8 mouse cellular contexts compared by ENCODE assay signal in the genomic region with DNA sequence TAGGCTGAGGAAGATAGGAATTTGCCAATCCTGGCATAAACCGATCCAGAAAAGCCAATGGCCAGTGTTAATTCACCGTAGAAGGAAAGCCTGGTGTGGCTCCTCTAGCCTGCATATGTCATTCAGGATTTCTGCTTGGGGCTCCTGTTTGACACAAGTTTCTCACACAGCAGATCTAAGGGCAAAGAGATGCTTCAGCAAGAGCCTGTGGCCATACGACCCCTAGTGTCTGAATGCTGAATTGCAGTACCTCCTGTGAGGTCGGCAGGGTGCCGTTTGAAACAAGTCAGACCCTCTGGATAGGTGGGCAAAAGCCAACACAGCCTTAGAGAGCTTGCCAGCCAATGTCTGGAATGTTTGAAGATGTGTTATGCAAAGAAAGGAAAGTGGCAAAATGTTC. TPM values are rescaled to one million over a fixed set of nuclear protein-coding genes. Genes with fewer than 3 reads are reported as not detected.
DNase-seq lines count a peak whose midpoint lies in the region; ATAC-seq and TF ChIP-seq lines count a peak whose summit lies in the region.

No protein-coding gene starts in this region.

- no peak for TF ChIP-seq POLR2A in cerebellum, adult 2 months (IDR thresholded peaks at IDR 0.05; ENCODE audit: borderline replicate concordance, insufficient read depth, low read length)
- no peak for TF ChIP-seq POLR2A in thymus, adult 2 months (IDR thresholded peaks at IDR 0.05; ENCODE audit: control insufficient read depth, extremely low read depth, insufficient read depth, low read length, poor library complexity)

- no peaks in the 10 kb centered on the region for H3K27me3 ChIP-seq in cerebellum, adult 2 months (ENCODE audit: control insufficient read depth, insufficient read depth, low read length)
- H3K27me3 ChIP-seq in limb, embryonic 11.5 days (ENCODE audit: control insufficient read depth, insufficient read depth, low read length), result no peaks in the 10 kb centered on the region
- H3K27me3 ChIP-seq in thymus, adult 2 months (ENCODE audit: control insufficient read depth, insufficient read depth, low read length), result no peaks in the 10 kb centered on the region

- no peak overlapping the region for H3K4me3 ChIP-seq in cerebellum, adult 2 months (replicated peaks; ENCODE audit: insufficient read depth, low read depth, low read length)
- no peak overlapping the region for H3K4me3 ChIP-seq in limb, embryonic 11.5 days (ENCODE audit: low read depth, low read length)
- no peak overlapping the region for H3K4me3 ChIP-seq in thymus, adult 2 months (ENCODE audit: control insufficient read depth, insufficient read depth, low read length)

- H3K27ac ChIP-seq in cerebellum, adult 2 months (ENCODE audit: insufficient read depth, low read length), result no peak overlapping the region
- no peak overlapping the region for H3K27ac ChIP-seq in limb, embryonic 11.5 days (replicated peaks; ENCODE audit: low read depth, low read length)
- no peak overlapping the region for H3K27ac ChIP-seq in thymus, adult 2 months (ENCODE audit: control insufficient read depth, insufficient read depth, low read length)

- H3K9me3 ChIP-seq in limb, embryonic 11.5 days (ENCODE audit: control insufficient read depth, low read length), result no peaks in the 10 kb centered on the region

- no peak overlapping the region for H3K4me2 ChIP-seq in limb, embryonic 11.5 days (ENCODE audit: low read depth, severe bottlenecking)

- peak; percentile 70 for TF ChIP-seq CTCF in cerebellum, adult 2 months (IDR thresholded peaks at IDR 0.05; ENCODE audit: borderline replicate concordance, insufficient read depth, low read depth, low read length)
- TF ChIP-seq CTCF in thymus, adult 2 months (IDR thresholded peaks at IDR 0.05; ENCODE audit: borderline replicate concordance, control insufficient read depth, extremely low read depth, insufficient read depth, low read length, poor library complexity), result peak; percentile 59; the same call in 1 of the 2 replicates

- H3K4me1 ChIP-seq in cerebellum, adult 2 months (ENCODE audit: control insufficient read depth, insufficient read depth, low read length), result no peaks in the 10 kb centered on the region
- H3K4me1 ChIP-seq in limb, embryonic 11.5 days (ENCODE audit: control insufficient read depth, insufficient read depth, low read length), result no peaks in the 10 kb centered on the region
- no peaks in the 10 kb centered on the region for H3K4me1 ChIP-seq in thymus, adult 2 months (replicated peaks; ENCODE audit: control insufficient read depth, insufficient read depth, low read length)

- 9% methylated on average over 5 of the region's 5 CpGs for WGBS in cerebellum, adult 2 months
- WGBS in limb, embryonic 11.5 days, result 30% methylated on average over 5 of the region's 5 CpGs
- 23% methylated on average over 5 of the region's 5 CpGs for WGBS in thymus, adult 2 months

- peak; percentile 80 for DNase-seq in 416B (ENCODE audit: low read depth)
- peak; percentile 54 for DNase-seq in MN1 (ENCODE audit: low spot score)
- DNase-seq in cerebellum, adult 2 months, result peak; percentile 70 to 79
- peak; percentile 80 for DNase-seq in forelimb bud, embryonic 11.5 days (ENCODE audit: low read depth, low spot score)
- DNase-seq in induced T-regulatory cell, adult 2 months (ENCODE audit: low read depth), result peak; percentile 76
- DNase-seq in limb, embryonic 11.5 days (ENCODE audit: low spot score), result peak; percentile 82
- peak; percentile 61 for DNase-seq in thymus, adult 2 months

- H3K36me3 ChIP-seq in limb, embryonic 11.5 days (ENCODE audit: control insufficient read depth, insufficient read depth, low read length), result no peaks in the 10 kb centered on the region
- no peaks in the 10 kb centered on the region for H3K36me3 ChIP-seq in thymus, adult 2 months (ENCODE audit: control insufficient read depth, insufficient read depth, low read length)

- H3K9ac ChIP-seq in limb, embryonic 11.5 days (ENCODE audit: low read length), result no peak overlapping the region

- 0 out of 2 replicates have a peak, but pooled peaks have one; percentile 17 for ATAC-seq in limb, embryonic 11.5 days (ENCODE audit: insufficient number of reproducible peaks, low FRiP score, low TSS enrichment, low read depth)
- peak; percentile 88 for ATAC-seq in neutrophil, adult 5-6 weeks (ENCODE audit: extremely low read depth, insufficient number of reproducible peaks, low FRiP score, poor library complexity, severe bottlenecking)

RNA-seq across cellular contexts. Expression of a gene that starts 43.7 kb away (rescaled TPM):
- polyA plus RNA-seq in cerebellum, adult 2 months (2012; rRNA removed), result 446 and 451 TPM in 2 replicates
- polyA plus RNA-seq in limb, embryonic 11.5 days (2014; fragmentation: Nextera tagmentation; extraction: Ambion mirVana), result 937 and 941 TPM in 2 replicates
- total RNA-seq in neutrophil, adult 5-6 weeks (2017), result 91.5 and 129 TPM in 2 replicates
- 214 and 216 TPM in 2 replicates for polyA plus RNA-seq in thymus, adult 2 months (2012; rRNA removed)

RNA-seq across cellular contexts. Expression of a gene that starts 44.4 kb away (rescaled TPM):
- 18.7 and 20.6 TPM in 2 replicates for polyA plus RNA-seq in cerebellum, adult 2 months (2012; rRNA removed)
- polyA plus RNA-seq in limb, embryonic 11.5 days (2014; fragmentation: Nextera tagmentation; extraction: Ambion mirVana), result 41.2 and 41.5 TPM in 2 replicates
- total RNA-seq in neutrophil, adult 5-6 weeks (2017), result 63.4 and 74.1 TPM in 2 replicates
- 13.0 TPM in 2 replicates for polyA plus RNA-seq in thymus, adult 2 months (2012; rRNA removed)
